Mouse (Mus musculus): Measurements from ENCODE around the gene Ehmt1. TPM values are rescaled to one million over a fixed set of nuclear protein-coding genes. Genes with fewer than 3 reads are reported as not detected.

Ehmt1 gene
- polyA plus RNA-seq, 1 experiment from 2014 or later = 30.9 TPM

DNA sequence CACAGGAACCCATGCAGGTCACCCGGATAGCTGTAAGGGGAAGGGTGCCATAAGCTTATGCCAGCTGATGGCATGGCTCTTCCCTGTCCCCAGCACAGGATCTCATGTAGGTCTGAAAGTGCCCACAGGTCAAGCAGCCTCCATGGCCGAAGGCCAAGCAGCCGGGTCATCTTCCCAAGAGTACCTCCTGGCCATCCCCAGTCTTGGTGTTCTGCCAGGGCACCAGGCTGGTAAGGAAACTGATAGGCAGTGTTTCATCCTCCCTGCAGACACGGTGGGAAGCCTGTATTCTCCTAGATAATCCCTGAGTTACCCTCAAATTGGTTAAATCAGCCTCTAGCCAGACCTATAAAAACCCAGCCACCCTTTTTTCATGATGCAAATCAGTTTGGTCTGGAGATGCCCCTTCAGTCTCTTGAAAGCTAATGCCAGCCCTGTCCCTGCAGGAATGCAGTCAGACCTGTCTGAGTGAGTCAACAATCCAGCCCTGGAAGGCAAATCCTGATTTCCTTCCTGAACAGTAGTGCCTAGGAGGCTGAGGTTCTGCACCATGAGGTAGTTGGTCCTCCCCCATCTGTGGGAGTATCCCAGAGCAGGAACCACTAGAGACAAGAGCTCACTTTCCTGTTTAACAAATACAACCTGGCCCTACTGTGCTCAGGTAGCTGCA is 8.5 kb upstream of the Ehmt1 start:
- Histone ChIP-seq H3K79me2 (ENCODE audit: inconsistent target) (peaks cover 55% of the 10 kb centered on the region), H3K36me3 (ENCODE audit: inconsistent target) (peaks cover 19% of the 10 kb centered on the region; the same call in 1 of the 2 replicates), H3K27ac (no peak overlapping the region), H3K4me3 (ENCODE audit: inconsistent target) (no peak overlapping the region)
- 90% methylated on average over 4 of the region's 4 CpGs for WGBS (ENCODE audit: missing documents)

DNA sequence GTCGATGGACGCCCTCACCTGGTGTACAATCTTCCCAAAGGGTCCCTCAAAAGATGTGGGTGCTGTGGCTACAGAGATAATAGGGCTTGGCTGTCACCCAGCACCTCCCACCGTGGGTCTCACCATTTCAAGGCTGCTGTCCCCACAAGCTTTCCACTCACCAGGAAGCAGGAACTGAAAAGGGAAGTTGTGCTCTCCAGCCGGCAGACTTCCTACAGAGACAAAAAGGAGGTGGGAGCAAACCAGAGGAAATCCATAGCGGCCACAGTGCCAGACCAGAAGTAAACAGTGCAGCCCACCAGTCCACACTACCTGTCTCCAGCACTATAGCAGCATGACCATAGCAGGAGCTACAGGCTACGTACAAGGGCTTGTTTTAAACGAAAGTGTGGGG is 7.5 kb upstream of the Ehmt1 start:
- Histone ChIP-seq H3K36me3 (ENCODE audit: inconsistent target) (peaks cover 19% of the 10 kb centered on the region; the same call in 1 of the 2 replicates), H3K4me3 (ENCODE audit: inconsistent target) (no peak overlapping the region), H3K27ac (peak overlapping the region; percentile 8; the same call in 1 of the 2 replicates), H3K79me2 (ENCODE audit: inconsistent target) (peaks cover 45% of the 10 kb centered on the region)
- 44% methylated on average over 7 of the region's 7 CpGs for WGBS (ENCODE audit: missing documents)

- WGBS (ENCODE audit: missing documents) = 85% methylated on average over 9 of the region's 9 CpGs
- H3K27ac ChIP-seq = no peak overlapping the region
- no peak overlapping the region for H3K4me3 ChIP-seq (ENCODE audit: inconsistent target)
- H3K79me2 ChIP-seq (ENCODE audit: inconsistent target) = peaks cover 40% of the 10 kb centered on the region
- peaks cover 19% of the 10 kb centered on the region; the same call in 1 of the 2 replicates for H3K36me3 ChIP-seq (ENCODE audit: inconsistent target)
Measured at GRCm38 (mm10) chr2:24926345-24926964, 7.0 kb upstream of the Ehmt1 start.

GRCm38 (mm10) chr2:24925284-24925683 is 5.9 kb upstream of the Ehmt1 start:
- Histone ChIP-seq H3K27ac (no peak overlapping the region), H3K79me2 (ENCODE audit: inconsistent target) (peaks cover 28% of the 10 kb centered on the region), H3K36me3 (ENCODE audit: inconsistent target) (peaks cover 19% of the 10 kb centered on the region; the same call in 1 of the 2 replicates), H3K4me3 (ENCODE audit: inconsistent target) (no peak overlapping the region)
- WGBS (ENCODE audit: missing documents) = 89% methylated on average over 7 of the region's 8 CpGs

GRCm38 (mm10) chr2:24923561-24923960 is 4.1 kb upstream of the Ehmt1 start:
- 73% methylated on average over 2 of the region's 2 CpGs for WGBS (ENCODE audit: missing documents)
- Histone ChIP-seq H3K27ac (no peak overlapping the region), H3K79me2 (ENCODE audit: inconsistent target) (peaks cover 14% of the 10 kb centered on the region), H3K36me3 (ENCODE audit: inconsistent target) (peaks cover 19% of the 10 kb centered on the region; the same call in 1 of the 2 replicates), H3K4me3 (ENCODE audit: inconsistent target) (no peak overlapping the region)

- peak overlapping the region; percentile 38 for H3K27ac ChIP-seq
Measured at GRCm38 (mm10) chr2:24919839-24920175, 393 bp upstream of the Ehmt1 start.

DNA sequence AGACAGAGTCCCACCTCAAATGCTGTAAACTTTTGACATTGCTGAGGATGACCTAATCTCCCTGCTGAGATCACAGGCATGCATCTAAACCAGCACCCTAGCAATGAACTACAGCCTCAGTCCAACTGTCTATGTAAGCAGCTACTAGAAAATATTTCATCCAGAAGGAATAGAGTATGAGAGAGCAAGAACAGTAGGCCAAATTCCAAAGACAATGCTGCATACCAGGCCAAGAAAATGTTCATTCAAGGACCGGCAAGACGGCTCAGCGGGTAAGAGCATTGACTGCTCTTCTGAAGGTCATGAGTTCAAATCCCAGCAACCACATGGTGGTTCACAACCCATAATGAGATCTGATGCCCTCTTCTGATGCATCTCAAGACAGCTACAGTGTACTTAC is 4.7 kb downstream of the Ehmt1 start:
- Histone ChIP-seq H3K4me3 (ENCODE audit: inconsistent target) (no peak overlapping the region), H3K27ac (no peak overlapping the region), H3K79me2 (ENCODE audit: inconsistent target) (peaks cover 92% of the 10 kb centered on the region), H3K36me3 (ENCODE audit: inconsistent target) (no peaks in the 10 kb centered on the region)
- 95% methylated on average over 3 of the region's 3 CpGs for WGBS (ENCODE audit: missing documents)

More at GRCm38 (mm10) chr2:24919839-24920175, 393 bp upstream of the Ehmt1 start:
- H3K79me2 ChIP-seq (ENCODE audit: inconsistent target) = peaks cover 41% of the 10 kb centered on the region
- WGBS (ENCODE audit: missing documents) = 8% methylated on average over 8 of the region's 8 CpGs
- peaks cover 2% of the 10 kb centered on the region; the same call in 1 of the 2 replicates for H3K36me3 ChIP-seq (ENCODE audit: inconsistent target)
- H3K4me3 ChIP-seq (ENCODE audit: inconsistent target) = peak overlapping the region; percentile 66

DNA sequence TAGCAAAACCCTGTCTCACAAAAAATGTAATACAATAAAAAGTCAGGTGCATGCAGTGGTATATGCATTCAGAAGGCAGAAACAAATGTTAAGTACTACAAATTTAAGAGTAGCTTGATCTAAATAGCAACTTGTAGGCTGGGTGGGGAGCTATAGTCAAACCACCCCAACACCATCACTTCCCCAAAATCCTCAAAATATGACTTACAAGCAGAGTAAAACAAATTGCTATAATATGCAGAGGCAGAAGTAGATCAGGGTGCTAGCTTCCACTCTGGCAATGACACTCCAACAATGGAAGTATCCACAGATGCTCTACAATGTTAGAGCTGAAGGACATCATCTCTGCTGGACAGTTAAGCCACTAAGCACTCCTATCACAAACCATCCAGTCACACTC is 6.8 kb downstream of the Ehmt1 start:
- Histone ChIP-seq H3K4me3 (ENCODE audit: inconsistent target) (no peak overlapping the region), H3K79me2 (ENCODE audit: inconsistent target) (peaks cover 100% of the 10 kb centered on the region), H3K36me3 (ENCODE audit: inconsistent target) (no peaks in the 10 kb centered on the region), H3K27ac (no peak overlapping the region)

DNA sequence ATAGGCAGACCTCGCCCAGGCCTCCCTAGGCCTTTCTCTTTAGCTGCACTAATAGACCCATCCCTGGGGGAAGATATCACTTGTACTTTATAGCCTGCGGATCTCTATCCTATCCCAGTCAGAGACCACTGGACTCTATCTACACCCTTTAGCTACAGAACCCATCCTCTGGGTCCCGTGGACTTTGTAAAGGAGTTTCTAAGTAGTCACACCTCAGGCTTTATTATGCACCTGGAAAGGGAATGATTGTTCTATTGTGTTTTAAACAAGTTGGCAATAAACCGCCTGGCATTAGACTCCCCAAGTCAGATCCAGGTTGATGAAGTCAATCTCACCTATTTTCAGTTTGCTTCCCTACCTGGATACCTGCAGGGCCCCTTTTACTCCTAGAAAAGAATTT is 7.2 kb downstream of the Ehmt1 start:
- H3K36me3 ChIP-seq (ENCODE audit: inconsistent target) = no peaks in the 10 kb centered on the region
- peaks cover 100% of the 10 kb centered on the region for H3K79me2 ChIP-seq (ENCODE audit: inconsistent target)
- H3K4me3 ChIP-seq (ENCODE audit: inconsistent target) = no peak overlapping the region
- 100% methylated on average over 4 of the region's 4 CpGs for WGBS (ENCODE audit: missing documents)
- no peak overlapping the region for H3K27ac ChIP-seq

- H3K27ac ChIP-seq = no peak overlapping the region
- no peaks in the 10 kb centered on the region for H3K36me3 ChIP-seq (ENCODE audit: inconsistent target)
- WGBS (ENCODE audit: missing documents) = 22% methylated on average over 4 of the region's 4 CpGs
- H3K4me3 ChIP-seq (ENCODE audit: inconsistent target) = no peak overlapping the region
- H3K79me2 ChIP-seq (ENCODE audit: inconsistent target) = peaks cover 100% of the 10 kb centered on the region
Measured at GRCm38 (mm10) chr2:24910481-24910880, 8.9 kb downstream of the Ehmt1 start.

GRCm38 (mm10) chr2:24905653-24906155 is 13.7 kb downstream of the Ehmt1 start:
- Histone ChIP-seq H3K4me3 (ENCODE audit: inconsistent target) (no peak overlapping the region), H3K79me2 (ENCODE audit: inconsistent target) (peaks cover 100% of the 10 kb centered on the region), H3K36me3 (ENCODE audit: inconsistent target) (no peaks in the 10 kb centered on the region), H3K27ac (peak overlapping the region; percentile 21; the same call in 1 of the 2 replicates)
- WGBS (ENCODE audit: missing documents) = 15% methylated on average over 2 of the region's 2 CpGs

DNA sequence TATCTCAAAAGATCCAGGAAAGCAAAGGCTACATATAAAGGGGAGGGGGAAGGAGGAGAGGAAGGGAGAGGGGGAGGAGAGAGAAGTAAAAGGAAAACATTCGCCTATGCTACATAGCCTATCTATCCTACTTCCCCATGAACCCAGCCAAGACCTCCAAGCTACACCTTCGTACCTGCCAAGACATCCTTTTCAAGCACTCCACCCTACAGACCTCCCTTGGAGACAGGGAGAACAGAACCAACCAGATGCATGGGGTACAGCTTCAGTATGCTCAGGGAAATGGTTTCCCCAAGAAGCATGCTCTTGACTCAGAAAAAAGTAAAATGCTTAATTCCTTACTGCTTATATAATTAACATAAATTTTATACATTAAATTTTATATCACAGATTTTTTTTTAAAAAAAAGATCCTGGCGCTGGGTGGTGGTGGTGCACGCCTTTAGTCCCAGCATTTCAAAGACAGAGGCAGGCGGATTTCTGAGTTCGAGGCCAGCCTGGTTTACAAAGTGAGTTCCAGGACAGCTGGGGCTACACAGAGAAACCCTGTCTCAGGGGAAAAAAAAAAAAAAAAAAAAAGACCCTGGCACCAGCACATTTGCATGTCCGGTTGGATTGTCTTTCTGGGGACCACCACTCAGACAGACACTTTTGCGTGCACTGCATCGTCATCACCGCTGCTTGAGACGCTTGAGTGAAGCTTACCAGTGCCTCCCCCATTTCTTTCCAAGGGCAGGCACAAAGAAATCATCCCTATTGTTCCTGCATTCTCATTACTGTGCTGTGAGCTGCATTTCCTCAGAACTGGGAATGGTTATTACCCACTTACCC is 14.4 kb downstream of the Ehmt1 start:
- Histone ChIP-seq H3K4me3 (ENCODE audit: inconsistent target) (no peak overlapping the region), H3K36me3 (ENCODE audit: inconsistent target) (no peaks in the 10 kb centered on the region), H3K79me2 (ENCODE audit: inconsistent target) (peaks cover 100% of the 10 kb centered on the region), H3K27ac (no peak overlapping the region)
- 95% methylated on average over 11 of the region's 11 CpGs for WGBS (ENCODE audit: missing documents)

GRCm38 (mm10) chr2:24902999-24903398 is 16.4 kb downstream of the Ehmt1 start:
- Histone ChIP-seq H3K4me3 (ENCODE audit: inconsistent target) (no peak overlapping the region), H3K36me3 (ENCODE audit: inconsistent target) (no peaks in the 10 kb centered on the region), H3K27ac (no peak overlapping the region), H3K79me2 (ENCODE audit: inconsistent target) (peaks cover 96% of the 10 kb centered on the region)
- 66% methylated on average over 6 of the region's 6 CpGs for WGBS (ENCODE audit: missing documents)

- 96% methylated on average over 5 of the region's 5 CpGs for WGBS (ENCODE audit: missing documents)
- peaks cover 96% of the 10 kb centered on the region for H3K79me2 ChIP-seq (ENCODE audit: inconsistent target)
- H3K36me3 ChIP-seq (ENCODE audit: inconsistent target) = no peaks in the 10 kb centered on the region
- no peak overlapping the region for H3K4me3 ChIP-seq (ENCODE audit: inconsistent target)
- H3K27ac ChIP-seq = no peak overlapping the region
Measured at GRCm38 (mm10) chr2:24901055-24901454, 18.4 kb downstream of the Ehmt1 start.

- WGBS (ENCODE audit: missing documents) = 82% methylated on average over 2 of the region's 2 CpGs
- H3K4me3 ChIP-seq (ENCODE audit: inconsistent target) = no peak overlapping the region
Measured at GRCm38 (mm10) chr2:24899292-24899691, 20.1 kb downstream of the Ehmt1 start.

More at GRCm38 (mm10) chr2:24899292-24899691, 20.1 kb downstream of the Ehmt1 start:
- Histone ChIP-seq H3K79me2 (ENCODE audit: inconsistent target) (peaks cover 96% of the 10 kb centered on the region), H3K27ac (no peak overlapping the region), H3K36me3 (ENCODE audit: inconsistent target) (no peaks in the 10 kb centered on the region)
